Mouse (Mus musculus) urinary bladder, postnatal 10 days (tissue): Measurements from ENCODE around the gene Olfr545.

Experiments used
- DNase-seq: peaks from one replicate; pipeline ENCODE4 v3.0.0; 2022; ENCODE audit warnings: low spot score

Olfr545 gene

GRCm38 (mm10) chr7:102478926-102479325 lies 20.4 kb downstream of the Olfr545 start:
- DNase-seq = no peak

- DNase-seq = no peak
Measured at GRCm38 (mm10) chr7:102478425-102478824, 20.9 kb downstream of the Olfr545 start.

GRCm38 (mm10) chr7:102477377-102477776 lies 22.0 kb downstream of the Olfr545 start:
- DNase-seq = no peak

DNA sequence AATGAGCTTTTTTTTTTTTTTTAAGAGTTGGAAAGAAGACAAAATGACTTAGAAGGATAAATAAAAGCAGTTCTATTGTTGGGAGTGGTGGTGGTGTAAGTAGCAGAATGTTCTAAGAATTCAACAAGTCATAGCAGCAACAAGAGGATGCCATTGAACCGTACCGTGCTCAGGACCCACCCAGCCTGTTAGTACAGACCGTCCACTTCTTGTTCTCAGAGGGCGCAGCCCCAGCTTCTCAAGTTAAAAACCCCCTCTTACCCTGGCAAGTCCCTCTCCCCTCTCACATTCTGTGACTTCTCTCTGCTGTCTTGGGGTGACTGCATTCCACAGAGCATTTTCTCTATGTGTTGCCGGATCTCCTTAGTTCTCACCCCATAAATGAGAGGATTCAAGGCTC lies 22.8 kb downstream of the Olfr545 start:
- DNase-seq = no peak

DNA sequence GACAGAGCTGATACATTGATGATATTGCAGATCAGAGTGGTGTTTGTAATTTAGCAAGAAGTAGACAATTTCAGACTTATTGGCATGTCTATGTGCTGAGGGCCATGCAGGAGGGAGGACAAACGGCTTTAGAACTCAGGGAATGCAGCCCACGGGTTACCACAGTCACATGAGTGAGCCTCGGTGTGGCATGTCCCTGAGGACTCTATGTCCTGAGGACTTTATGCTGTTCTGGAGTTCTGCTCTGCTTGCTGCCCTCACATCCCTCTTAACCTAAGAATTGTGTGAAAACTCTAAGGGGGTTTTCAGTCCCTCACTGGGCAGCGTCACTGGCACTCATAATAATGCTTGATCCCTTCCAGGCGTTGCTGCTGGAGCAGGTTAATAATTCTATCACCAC lies 26.7 kb downstream of the Olfr545 start:
- DNase-seq = no peak

GRCm38 (mm10) chr7:102467566-102467965 lies 31.8 kb downstream of the Olfr545 start:
- DNase-seq = no peak

- DNase-seq = no peak
Measured at GRCm38 (mm10) chr7:102458618-102459380, 40.6 kb downstream of the Olfr545 start.

GRCm38 (mm10) chr7:102446438-102446837 lies 52.9 kb downstream of the Olfr545 start:
- no peak for DNase-seq

DNA sequence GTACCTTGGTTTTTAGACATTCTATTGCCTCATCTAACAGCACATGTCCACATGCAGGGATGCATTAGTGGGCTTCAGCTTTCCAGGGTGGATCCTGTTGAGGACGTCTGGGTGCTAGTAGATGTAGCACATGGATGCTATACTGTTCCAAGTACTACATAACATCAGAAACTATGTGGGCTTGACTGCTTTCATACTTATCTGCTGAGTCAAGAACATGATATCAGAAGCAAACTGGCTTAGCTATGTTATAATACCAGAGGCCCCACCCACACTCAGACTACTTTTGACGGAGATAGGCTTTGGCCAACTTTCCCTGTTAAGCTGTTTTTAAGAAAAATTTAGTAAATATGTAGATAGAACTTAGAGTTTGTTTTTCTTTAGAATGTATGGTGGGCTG lies 55.1 kb downstream of the Olfr545 start:
- no peak for DNase-seq

DNA sequence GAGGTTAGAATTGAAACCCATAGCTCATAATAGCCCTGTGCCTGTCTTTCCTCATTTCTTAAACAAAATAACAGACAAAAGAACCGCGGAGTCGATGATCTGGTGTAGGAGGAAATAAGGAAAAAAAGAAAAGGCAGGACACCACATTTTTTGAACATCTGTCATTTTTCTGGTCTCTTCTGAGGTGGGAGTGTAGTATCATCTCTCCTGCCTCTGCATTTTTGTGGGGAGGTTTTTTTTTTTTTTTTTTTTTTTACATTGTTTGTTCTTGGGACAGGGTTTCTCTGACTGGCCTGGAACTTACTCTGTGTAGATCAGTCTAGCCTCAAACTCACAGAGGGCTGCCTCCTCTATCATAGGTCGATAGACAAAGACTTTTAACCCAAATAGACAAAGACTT lies 56.9 kb downstream of the Olfr545 start:
- DNase-seq = no peak

DNA sequence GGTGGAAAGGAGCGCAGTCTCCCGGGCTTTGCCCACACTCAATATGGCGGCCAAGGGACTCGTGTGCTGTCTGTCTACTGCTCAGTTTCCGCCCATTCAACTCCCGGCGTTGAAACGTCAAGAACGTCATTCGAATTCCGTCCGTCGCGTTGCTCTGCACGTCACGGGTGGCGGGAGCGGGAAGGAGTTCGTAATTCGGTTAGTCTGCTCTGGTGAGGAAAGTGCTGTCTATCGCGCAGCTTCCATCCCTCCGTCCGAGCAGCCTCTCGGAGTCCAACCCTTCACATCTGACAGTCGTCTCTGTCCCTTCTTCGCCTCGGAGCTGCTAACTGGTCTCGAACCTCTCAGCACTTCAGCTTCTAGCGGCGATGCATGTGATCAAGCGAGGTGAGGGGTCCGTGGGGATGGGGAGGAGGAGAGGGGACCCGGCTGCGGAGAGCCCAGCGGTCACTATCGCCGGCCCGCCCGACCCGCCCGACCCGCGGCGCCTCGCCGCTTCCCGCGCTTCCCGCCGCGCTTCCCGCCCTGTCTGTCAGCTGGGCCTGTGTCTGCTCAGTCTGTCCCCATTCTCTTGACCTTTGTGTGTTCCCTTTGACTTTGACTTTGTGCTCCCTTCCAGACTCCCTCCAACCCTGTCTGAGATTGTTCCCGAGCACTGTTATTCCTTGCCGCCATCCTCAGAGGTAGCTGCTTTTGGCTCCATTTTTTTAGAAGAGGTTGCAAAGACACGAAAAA lies 57.5 kb downstream of the Olfr545 start, which contains the start of gene Rrm1:
Gene Rrm1 (plus strand): TSS at position 39 of the 735 bp plus-strand sequence.
- peak; percentile 73 for DNase-seq
